Mouse (Mus musculus) kidney, postnatal 0 days (tissue): ENCODE measurements at regions not wholly inside any gene's neighbourhood (a gene's known extent, or its start where the extent isn't known, plus 50 kb on each side); places are given as distances from the start of the nearest gene placed in this dataset.
"Not testable (repeated sequence)": the region's sequence is repeated elsewhere in the genome, so short reads cannot be mapped to it uniquely, and the experiment has no call there.

Experiments used
- ATAC-seq: fragments of 200-750 bp; cut with Nextera tagmentation; replicated peaks from 2 replicates; pipeline ENCODE4 v1.8.0; 2017; ENCODE audit warnings: low read depth, moderate number of reproducible peaks, moderate TSS enrichment, moderate library complexity; ENCODE audit not compliant: low FRiP score
- DNase-seq: peaks from one replicate; pipeline ENCODE4 v3.0.0-alpha.2; 2016; ENCODE audit warnings: low spot score
- H3K27ac ChIP-seq: fragments of 300-500 bp; sonication (generic); 2 replicates; pipeline ENCODE4 v1.5.1; 2014; ENCODE audit warnings: mild to moderate bottlenecking
- H3K27me3 ChIP-seq: fragments of 300-500 bp; sonication (generic); 2 replicates; pipeline ENCODE4 v1.6.1; 2014; ENCODE audit warnings: low read length, mixed read lengths; ENCODE audit not compliant: insufficient read depth
- H3K36me3 ChIP-seq: fragments of 300-500 bp; sonication (generic); 2 replicates; pipeline ENCODE4 v1.6.1; 2014; ENCODE audit warnings: low read length, mixed read lengths; ENCODE audit not compliant: insufficient read depth
- H3K4me1 ChIP-seq: fragments of 300-500 bp; sonication (generic); replicated peaks from 2 replicates; pipeline ENCODE4 v1.6.1; 2014; ENCODE audit warnings: antibody characterized with exemption, low read length, mixed read lengths; ENCODE audit not compliant: insufficient read depth
- H3K4me2 ChIP-seq: fragments of 300-500 bp; sonication (generic); 2 replicates; pipeline ENCODE4 v1.6.1; 2014; ENCODE audit warnings: mild to moderate bottlenecking, low read length, moderate library complexity, mixed read lengths
- H3K4me3 ChIP-seq: fragments of 300-500 bp; sonication (generic); replicated peaks from 2 replicates; pipeline ENCODE4 v1.5.1; 2014; ENCODE audit warnings: low read depth, low read length
- H3K9ac ChIP-seq: fragments of 300-500 bp; sonication (generic); 2 replicates; pipeline ENCODE4 v1.6.1; 2014; ENCODE audit warnings: low read depth, low read length
- H3K9me3 ChIP-seq: fragments of 300-500 bp; sonication (generic); replicated peaks from 2 replicates; pipeline ENCODE4 v1.6.1; 2016; ENCODE audit warnings: low read length, inconsistent platforms, mixed read lengths
- CTCF ChIP-seq: IDR thresholded peaks from 2 replicates; pipeline ENCODE4 v1.5.1; 2016; ENCODE audit warnings: antibody characterized with exemption, low read depth, mild to moderate bottlenecking, moderate library complexity
- WGBS: fragments of 180-500 bp; shearing (Covaris S2); extraction: QIAGEN DNeasy Blood & Tissue Kit; methylation state at CpG from one replicate; pipeline ENCODE4 v1.1.7; 2014; 5-methylcytosine and 5-hydroxymethylcytosine counted together

DNA sequence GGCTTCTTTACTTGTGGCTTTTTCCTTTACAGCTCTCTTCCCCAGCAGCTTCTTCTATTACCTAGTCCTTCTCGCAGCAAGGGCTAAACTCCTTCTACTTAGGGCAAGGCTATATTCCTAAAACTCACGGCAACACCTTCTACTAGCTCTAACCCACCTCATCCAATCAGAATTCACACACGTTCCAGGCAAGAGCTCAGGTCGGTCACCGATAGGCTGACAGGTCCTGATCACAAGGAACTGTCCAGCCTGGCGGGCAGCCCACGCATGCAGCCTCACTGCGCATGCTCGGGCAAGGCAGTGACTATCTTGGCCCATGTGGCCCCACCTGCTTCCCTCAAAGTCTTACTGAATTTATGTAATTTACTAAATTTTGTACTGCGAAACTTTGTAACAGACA, 466.4 kb downstream of the Isl1 start:
- Histone ChIP-seq H3K27me3 (no peaks in the 10 kb centered on the region), H3K9ac (no peak overlapping the region), H3K9me3 (no peaks in the 10 kb centered on the region), H3K4me1 (no peaks in the 10 kb centered on the region), H3K27ac (no peak overlapping the region), H3K4me2 (no peak overlapping the region), H3K4me3 (no peak overlapping the region), H3K36me3 (no peaks in the 10 kb centered on the region)
- WGBS: 64% methylated on average over 10 of the region's 10 CpGs
- DNase-seq (no peak), ATAC-seq (no peak)
- no peak for TF ChIP-seq CTCF

DNA sequence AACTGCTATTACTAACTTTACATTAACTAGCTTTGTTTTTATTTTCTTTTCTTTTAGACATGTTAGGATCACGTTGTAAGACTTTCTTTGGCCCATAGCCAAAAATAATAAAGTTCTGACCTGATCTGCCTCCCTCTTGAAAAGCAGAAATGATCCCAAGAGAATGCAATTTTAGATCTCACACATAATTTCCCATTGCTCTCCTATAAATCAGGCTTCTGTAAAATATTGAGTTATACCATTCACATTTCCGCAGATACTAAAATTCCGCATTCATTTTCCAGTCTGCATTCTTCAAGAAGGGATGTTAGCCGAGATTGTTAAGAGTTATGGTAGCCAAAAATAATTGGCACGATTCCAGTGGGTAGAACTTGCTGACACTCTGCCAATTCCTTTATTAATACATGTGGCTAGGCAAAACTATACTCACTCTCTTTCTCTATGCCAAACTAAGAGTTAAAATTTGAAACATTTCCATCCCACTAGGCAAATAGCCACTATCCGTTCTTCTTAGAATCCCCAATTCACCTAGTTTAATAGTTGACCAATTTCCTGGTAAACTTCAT, 473.2 kb downstream of the Isl1 start:
- no peaks in the 10 kb centered on the region for H3K27me3 ChIP-seq
- no peak overlapping the region for H3K4me3 ChIP-seq
- H3K36me3 ChIP-seq: no peaks in the 10 kb centered on the region
- no peak overlapping the region for H3K9ac ChIP-seq
- DNase-seq (peak; percentile 50), ATAC-seq (no peak)
- no peaks in the 10 kb centered on the region for H3K9me3 ChIP-seq
- TF ChIP-seq CTCF: no peak
- no peaks in the 10 kb centered on the region for H3K4me1 ChIP-seq
- WGBS: 36% methylated on average over 6 of the region's 6 CpGs
- no peak overlapping the region for H3K27ac ChIP-seq
- no peak overlapping the region for H3K4me2 ChIP-seq

DNA sequence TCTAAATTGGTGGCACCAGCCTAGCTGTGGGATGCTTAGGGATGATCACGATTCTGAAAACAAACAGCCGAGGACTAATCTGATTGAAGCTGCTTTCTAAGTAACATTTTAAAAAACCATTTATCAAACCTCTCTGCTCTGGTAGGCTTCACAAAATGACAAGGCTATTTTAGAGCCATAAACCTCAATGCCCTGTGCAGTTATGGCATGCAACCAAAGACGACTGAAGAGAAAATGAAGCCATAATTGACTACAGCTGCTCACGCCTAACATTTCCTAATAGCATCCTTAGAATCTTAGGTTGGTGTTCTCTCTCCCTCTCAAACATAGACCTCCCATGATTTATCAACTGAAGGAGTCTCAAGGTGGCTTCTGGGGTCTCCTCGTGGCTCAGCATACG, 484.3 kb downstream of the Isl1 start:
- ATAC-seq: no peak
- DNase-seq: peak; percentile 4
- H3K36me3 ChIP-seq: no peaks in the 10 kb centered on the region
- H3K9ac ChIP-seq: no peak overlapping the region
- no peaks in the 10 kb centered on the region for H3K27me3 ChIP-seq
- no peak overlapping the region for H3K4me2 ChIP-seq
- no peaks in the 10 kb centered on the region for H3K4me1 ChIP-seq
- TF ChIP-seq CTCF: no peak
- H3K27ac ChIP-seq: no peak overlapping the region
- no peak overlapping the region for H3K4me3 ChIP-seq
- no peaks in the 10 kb centered on the region for H3K9me3 ChIP-seq
- WGBS: 38% methylated on average over 6 of the region's 6 CpGs

GRCm38 (mm10) chr13:115822527-115822926, 487.0 kb downstream of the Isl1 start:
- Histone ChIP-seq H3K27me3 (no peaks in the 10 kb centered on the region), H3K4me3 (no peak overlapping the region), H3K9ac (no peak overlapping the region), H3K9me3 (no peaks in the 10 kb centered on the region), H3K4me1 (no peaks in the 10 kb centered on the region), H3K27ac (no peak overlapping the region), H3K36me3 (no peaks in the 10 kb centered on the region), H3K4me2 (no peak overlapping the region)
- DNase-seq: no peak
- WGBS: 63% methylated on average over 1 of the region's 1 CpGs
- ATAC-seq: no peak
- TF ChIP-seq CTCF: no peak

- ATAC-seq: no peak
- Histone ChIP-seq H3K36me3 (no peaks in the 10 kb centered on the region), H3K9me3 (no peaks in the 10 kb centered on the region), H3K4me1 (no peaks in the 10 kb centered on the region), H3K4me2 (no peak overlapping the region), H3K27ac (no peak overlapping the region), H3K9ac (no peak overlapping the region), H3K4me3 (no peak overlapping the region), H3K27me3 (no peaks in the 10 kb centered on the region)
- TF ChIP-seq CTCF: no peak
- DNase-seq: no peak
- WGBS: 79% methylated on average over 2 of the region's 2 CpGs
These were observed 495.3 kb downstream of the Isl1 start for GRCm38 (mm10) chr13:115814211-115814610.

DNA sequence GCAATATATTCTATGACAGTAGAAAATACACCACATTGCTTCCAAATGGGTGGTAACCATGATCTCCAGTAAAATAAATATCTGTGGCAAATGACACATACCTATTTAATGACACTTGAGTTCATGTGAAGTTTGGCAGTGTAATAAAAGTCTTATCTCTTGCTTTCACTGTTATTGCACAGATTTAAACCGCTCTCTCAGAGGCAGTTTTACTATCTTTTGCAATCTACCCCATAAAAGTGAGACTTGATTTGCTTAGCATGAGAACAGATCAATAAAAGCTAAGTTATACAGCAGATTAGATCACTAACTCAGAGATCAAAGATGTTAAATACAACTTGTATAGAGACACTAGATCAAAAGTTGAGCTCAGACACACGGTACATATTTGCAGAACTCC, 510.2 kb downstream of the Isl1 start:
- no peaks in the 10 kb centered on the region for H3K36me3 ChIP-seq
- no peak overlapping the region for H3K9ac ChIP-seq
- whole genome bisulfite sequencing: 33% methylated on average over 2 of the region's 2 CpGs
- H3K4me1 ChIP-seq: no peaks in the 10 kb centered on the region
- no peaks in the 10 kb centered on the region for H3K9me3 ChIP-seq
- H3K4me2 ChIP-seq: no peak overlapping the region
- TF ChIP-seq CTCF: no peak
- H3K27ac ChIP-seq: no peak overlapping the region
- DNase-seq (no peak), ATAC-seq (no peak)
- no peak overlapping the region for H3K4me3 ChIP-seq
- H3K27me3 ChIP-seq: no peaks in the 10 kb centered on the region

GRCm38 (mm10) chr13:115751271-115751670, 558.2 kb downstream of the Isl1 start:
- H3K27ac ChIP-seq: no peak overlapping the region
- no peak overlapping the region for H3K4me3 ChIP-seq
- no peak overlapping the region for H3K4me2 ChIP-seq
- ATAC-seq: no peak
- 71% methylated on average over 7 of the region's 7 CpGs for WGBS
- TF ChIP-seq CTCF: no peak
- H3K9me3 ChIP-seq: no peaks in the 10 kb centered on the region
- no peak for DNase-seq
- H3K4me1 ChIP-seq: no peaks in the 10 kb centered on the region
- no peaks in the 10 kb centered on the region for H3K27me3 ChIP-seq
- no peak overlapping the region for H3K9ac ChIP-seq
- no peaks in the 10 kb centered on the region for H3K36me3 ChIP-seq

- not testable (repeated sequence) for H3K4me1 ChIP-seq, H3K27ac ChIP-seq, H3K36me3 ChIP-seq, H3K9me3 ChIP-seq, H3K4me3 ChIP-seq, H3K4me2 ChIP-seq, ATAC-seq, DNase-seq, H3K9ac ChIP-seq, H3K27me3 ChIP-seq
- 69% methylated on average over 1 of the region's 1 CpGs for WGBS
These were observed 567.4 kb downstream of the Isl1 start for GRCm38 (mm10) chr13:115742080-115742479.
